Mouse (Mus musculus) olfactory bulb, adult 2 months (tissue): Measurements from ENCODE around the gene Syce1l.

Source experiments
- CTCF ChIP-seq: fragments of 200-500 bp; IDR thresholded peaks from 2 replicates; pipeline ENCODE4 v1.5.1; 2012; ENCODE audit warnings: low read depth, mild to moderate bottlenecking, low read length, moderate library complexity; ENCODE audit not compliant: insufficient read depth
- POLR2A ChIP-seq: fragments of 200-500 bp; IDR thresholded peaks from 2 replicates; pipeline ENCODE4 v1.6.1; 2012; ENCODE audit warnings: mild to moderate bottlenecking, low read depth, low read length, moderate library complexity; ENCODE audit not compliant: insufficient read depth

DNA sequence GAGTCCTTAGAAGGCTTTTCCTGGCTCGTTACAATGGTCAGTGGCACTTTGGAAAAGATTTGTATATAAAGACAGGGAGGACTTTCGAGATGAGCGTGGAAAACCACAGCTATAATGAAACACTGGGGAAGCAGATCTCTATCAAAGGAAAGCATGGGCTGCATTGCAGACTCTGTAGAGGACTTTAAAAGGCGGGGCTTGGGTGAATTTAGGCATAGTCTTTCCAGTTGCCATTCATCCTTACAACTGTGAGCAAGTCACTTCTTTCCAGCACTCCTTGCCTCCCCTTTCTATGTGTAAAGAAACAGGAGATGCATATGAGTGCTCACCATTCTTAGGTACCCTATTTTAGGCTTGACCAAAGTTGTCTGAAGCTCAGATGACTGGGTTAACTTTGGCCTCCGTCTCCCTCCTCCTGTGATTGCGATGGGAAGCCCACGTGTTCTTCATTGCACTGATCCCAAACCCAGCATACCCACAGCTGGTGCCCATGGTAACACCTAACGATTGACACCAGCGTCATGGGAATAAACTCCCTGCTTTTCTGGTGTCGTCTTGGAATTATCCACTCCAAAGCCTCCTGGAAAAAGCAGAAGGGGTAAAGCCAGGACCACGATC lies 13.8 kb downstream of the Syce1l start:
- TF ChIP-seq CTCF (no peak), POLR2A (no peak)
